Mouse (Mus musculus): ENCODE data around the gene Mospd1.

DNA sequence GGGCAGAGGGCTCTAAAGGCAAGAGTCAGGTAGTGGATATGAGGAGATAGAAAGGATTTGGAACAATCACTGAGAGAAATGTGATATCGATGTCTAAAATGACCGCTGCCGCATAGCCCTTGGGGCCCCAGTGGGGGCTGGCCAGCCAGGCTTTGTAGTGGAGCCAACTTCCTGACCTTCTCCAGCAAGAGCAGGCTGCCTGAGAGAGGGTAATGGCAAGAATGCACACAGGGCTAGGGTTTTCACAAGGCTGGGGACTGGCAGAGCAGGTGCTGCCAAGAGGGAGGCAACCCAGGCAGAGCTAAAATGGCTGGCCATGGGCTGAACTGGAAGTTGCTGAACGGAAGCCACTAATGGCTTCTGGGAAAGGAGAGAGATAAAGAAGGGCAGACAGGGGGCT lies 49.2 kb downstream of the Mospd1 start:
- TF ChIP-seq CEBPB (IDR thresholded peaks at IDR 0.05; ENCODE audit: low read depth) (no peak), CTCF (IDR thresholded peaks at IDR 0.05; ENCODE audit: control insufficient read depth, insufficient read depth, insufficient read length) (no peak), MAX (IDR thresholded peaks at IDR 0.05) (no peak), FOSL1 (IDR thresholded peaks at IDR 0.05; ENCODE audit: insufficient read depth, low read length, poor library complexity, severe bottlenecking) (no peak)

Data from C2C12 (cell line).